Mouse (Mus musculus) megakaryocyte-erythroid progenitor cell, adult 5-6 weeks (primary cell): Measurements from ENCODE around the gene Plin1. TPM values are rescaled to one million over a fixed set of nuclear protein-coding genes. Genes with fewer than 3 reads are reported as not detected.

Experiments used
- ATAC-seq: replicated peaks from 2 replicates; pipeline ENCODE4 v1.8.0; 2016; ENCODE audit warnings: mild to moderate bottlenecking, inconsistent platforms; ENCODE audit not compliant: severe bottlenecking, poor library complexity, low FRiP score, low TSS enrichment
- total RNA-seq, 2 experiments: library from RNA; stranded (forward) in 1 of 2; stranded (reverse) in 1 of 2; fragments of 200-1000, 215-1000 nt in 1 of 2; fragments of >200 nt in 1 of 2; fragmentation: Nextera tagmentation in 1 of 2; gene quantifications; 2 replicates each; pipeline ENCODE4 v1.2.3; 2014 to 2017

Gene Plin1
- total RNA-seq, 2 experiments from 2014 or later: not detected

- ATAC-seq: no peak
These were observed 7.6 kb upstream of the Plin1 start for GRCm38 (mm10) chr7:79740279-79740678.

- ATAC-seq: no peak
These were observed 6.2 kb upstream of the Plin1 start for GRCm38 (mm10) chr7:79738913-79739312.

GRCm38 (mm10) chr7:79736511-79736910 lies 3.8 kb upstream of the Plin1 start:
- ATAC-seq: no peak

- no peak for ATAC-seq
These were observed 1.9 kb upstream of the Plin1 start for GRCm38 (mm10) chr7:79734563-79734962.

- no peak for ATAC-seq
These were observed 1.3 kb downstream of the Plin1 start for GRCm38 (mm10) chr7:79731438-79731837.

- ATAC-seq: peak; percentile 56; the same call in 1 of the 2 replicates
These were observed 2.8 kb downstream of the Plin1 start for GRCm38 (mm10) chr7:79729743-79730370.

- peak; percentile 53 for ATAC-seq
These were observed 3.5 kb downstream of the Plin1 start for GRCm38 (mm10) chr7:79729169-79729568.

- ATAC-seq: peak; percentile 82
These were observed 4.5 kb downstream of the Plin1 start for GRCm38 (mm10) chr7:79728219-79728618.

- peak; percentile 60 for ATAC-seq
These were observed 5.6 kb downstream of the Plin1 start for GRCm38 (mm10) chr7:79727091-79727490.

- no peak for ATAC-seq
These were observed 11.2 kb downstream of the Plin1 start for GRCm38 (mm10) chr7:79721386-79721977.

- peak; percentile 71 for ATAC-seq
These were observed 17.3 kb downstream of the Plin1 start, which contains the start of gene Kif7 for GRCm38 (mm10) chr7:79715187-79715981. Gene Kif7, minus strand, starts transcription at chr7:79715720.

GRCm38 (mm10) chr7:79710831-79711230 lies 21.9 kb downstream of the Plin1 start:
- no peak for ATAC-seq

- ATAC-seq: no peak
These were observed 22.5 kb downstream of the Plin1 start for GRCm38 (mm10) chr7:79710130-79710607.

- no peak for ATAC-seq
These were observed 27.5 kb downstream of the Plin1 start for GRCm38 (mm10) chr7:79705210-79705609.

GRCm38 (mm10) chr7:79702755-79703154 lies 29.9 kb downstream of the Plin1 start:
- ATAC-seq: no peak

- ATAC-seq: no peak
These were observed 36.2 kb downstream of the Plin1 start for GRCm38 (mm10) chr7:79696495-79696894.

- ATAC-seq: no peak
These were observed 52.5 kb downstream of the Plin1 start for GRCm38 (mm10) chr7:79680231-79680630.

GRCm38 (mm10) chr7:79679186-79679585 lies 53.5 kb downstream of the Plin1 start:
- ATAC-seq: 0 out of 2 replicates have a peak, but pooled peaks have one; percentile 68

GRCm38 (mm10) chr7:79670900-79671604 lies 61.7 kb downstream of the Plin1 start:
- ATAC-seq: no peak
